Mouse (Mus musculus) limb, embryonic 10.5 days (tissue): Measurements from ENCODE around the gene Pmfbp1. TPM values are rescaled to one million over a fixed set of nuclear protein-coding genes. Genes with fewer than 3 reads are reported as not detected.
A peak's percentile ranks its signal among the peaks of the same experiment; 100 is the strongest.
"Not testable (repeated sequence)": the region's sequence is repeated elsewhere in the genome, so short reads cannot be mapped to it uniquely, and the experiment has no call there.

Source experiments
- DNase-seq: peaks from one replicate; pipeline ENCODE4 v3.0.0-alpha.2; 2017; ENCODE audit warnings: low spot score
- H3K27ac ChIP-seq: fragments of 300-500 bp; sonication (generic); 2 replicates; pipeline ENCODE4 v1.5.1; 2016; ENCODE audit warnings: mild to moderate bottlenecking
- H3K27me3 ChIP-seq: fragments of 300-500 bp; sonication (generic); 2 replicates; pipeline ENCODE4 v1.6.1; 2016; ENCODE audit warnings: low read depth, mild to moderate bottlenecking; ENCODE audit not compliant: poor library complexity, severe bottlenecking
- H3K36me3 ChIP-seq: fragments of 300-500 bp; sonication (generic); 2 replicates; pipeline ENCODE4 v1.6.1; 2016; ENCODE audit warnings: mild to moderate bottlenecking, moderate library complexity
- H3K4me1 ChIP-seq: fragments of 300-500 bp; sonication (generic); 2 replicates; pipeline ENCODE4 v1.6.1; 2016
- H3K4me3 ChIP-seq: fragments of 300-500 bp; sonication (generic); 2 replicates; pipeline ENCODE4 v1.5.1; 2016; ENCODE audit warnings: mild to moderate bottlenecking, moderate library complexity
- H3K9me3 ChIP-seq: fragments of 300-500 bp; sonication (generic); replicated peaks from 2 replicates; pipeline ENCODE4 v1.6.1; 2016; ENCODE audit warnings: mild to moderate bottlenecking
- WGBS: fragments of 180-500 bp; shearing (Covaris S2); methylation state at CpG from one replicate; pipeline ENCODE4 v1.1.7; 2016; 5-methylcytosine and 5-hydroxymethylcytosine counted together
- polyA plus RNA-seq: library from polyadenylated mRNA; unstranded; fragments of >200 nt; fragmentation: Nextera tagmentation; extraction: Ambion mirVana; gene quantifications from 2 replicates; pipeline ENCODE4 v1.2.1, GENCODE M21; 2016

Pmfbp1 gene
- 0.05 and 0.08 TPM in 2 replicates for polyA plus RNA-seq

GRCm38 (mm10) chr8:109493727-109494126 lies at the start of gene Pmfbp1:
Pmfbp1 (plus strand) TSS chr8:109494027.
- Histone ChIP-seq H3K4me1 (no peaks in the 10 kb centered on the region), H3K27ac (no peak within 1 kb of the TSS), H3K9me3 (no peaks in the 10 kb centered on the region), H3K4me3 (no peak within 1 kb of the TSS), H3K36me3 (no peaks in the 10 kb centered on the region), H3K27me3 (no peaks in the 10 kb centered on the region)
- 90% methylated on average over 6 of the region's 6 CpGs for WGBS
- DNase-seq: no peak

GRCm38 (mm10) chr8:109446896-109447295 lies 46.9 kb upstream of the Pmfbp1 start:
- H3K36me3 ChIP-seq, H3K27ac ChIP-seq, H3K27me3 ChIP-seq, H3K9me3 ChIP-seq, H3K4me1 ChIP-seq, DNase-seq, H3K4me3 ChIP-seq: not testable (repeated sequence)
- 22% methylated on average over 7 of the region's 7 CpGs for WGBS

- DNase-seq: no peak
- no peaks in the 10 kb centered on the region for H3K27me3 ChIP-seq
- H3K9me3 ChIP-seq: no peaks in the 10 kb centered on the region
- H3K4me3 ChIP-seq: no peak overlapping the region
- no peaks in the 10 kb centered on the region for H3K4me1 ChIP-seq
- no peaks in the 10 kb centered on the region for H3K36me3 ChIP-seq
- 74% methylated on average over 7 of the region's 7 CpGs for WGBS
- no peak overlapping the region for H3K27ac ChIP-seq
Observed at GRCm38 (mm10) chr8:109451000-109451399, 42.8 kb upstream of the Pmfbp1 start.

GRCm38 (mm10) chr8:109455113-109455512 lies 38.7 kb upstream of the Pmfbp1 start:
- no peak for DNase-seq
- 92% methylated on average over 2 of the region's 2 CpGs for WGBS
- Histone ChIP-seq H3K4me1 (no peaks in the 10 kb centered on the region), H3K27ac (no peak overlapping the region), H3K4me3 (no peak overlapping the region), H3K27me3 (no peaks in the 10 kb centered on the region), H3K36me3 (no peaks in the 10 kb centered on the region), H3K9me3 (no peaks in the 10 kb centered on the region)

GRCm38 (mm10) chr8:109457387-109457786 lies 36.4 kb upstream of the Pmfbp1 start:
- no peak overlapping the region for H3K4me3 ChIP-seq
- H3K27me3 ChIP-seq: no peaks in the 10 kb centered on the region
- no peak for DNase-seq
- H3K4me1 ChIP-seq: no peaks in the 10 kb centered on the region
- WGBS: 73% methylated on average over 8 of the region's 8 CpGs
- H3K27ac ChIP-seq: no peak overlapping the region
- H3K9me3 ChIP-seq: no peaks in the 10 kb centered on the region
- H3K36me3 ChIP-seq: no peaks in the 10 kb centered on the region

GRCm38 (mm10) chr8:109458580-109458979 lies 35.2 kb upstream of the Pmfbp1 start:
- Histone ChIP-seq H3K4me1 (peaks cover 4% of the 10 kb centered on the region), H3K4me3 (no peak overlapping the region), H3K9me3 (no peaks in the 10 kb centered on the region), H3K36me3 (no peaks in the 10 kb centered on the region), H3K27ac (no peak overlapping the region), H3K27me3 (no peaks in the 10 kb centered on the region)
- no peak for DNase-seq
- WGBS: 87% methylated on average over 12 of the region's 12 CpGs

- Histone ChIP-seq H3K27ac (no peak overlapping the region), H3K4me3 (no peak overlapping the region), H3K36me3 (no peaks in the 10 kb centered on the region), H3K27me3 (0 out of 2 replicates have a peak, but pooled peaks cover 6% of the 10 kb centered on the region), H3K9me3 (no peaks in the 10 kb centered on the region), H3K4me1 (peaks cover 44% of the 10 kb centered on the region)
- WGBS: 86% methylated on average over 2 of the region's 2 CpGs
- no peak for DNase-seq
Observed at GRCm38 (mm10) chr8:109463075-109463474, 30.8 kb upstream of the Pmfbp1 start.

GRCm38 (mm10) chr8:109463677-109464313 lies 30.0 kb upstream of the Pmfbp1 start:
- H3K4me3 ChIP-seq: peak overlapping the region; percentile 27; the same call in 1 of the 2 replicates
- 21% methylated on average over 13 of the region's 13 CpGs for WGBS
- H3K4me1 ChIP-seq: peaks cover 51% of the 10 kb centered on the region
- H3K27ac ChIP-seq: peak overlapping the region; percentile 81
- H3K36me3 ChIP-seq: no peaks in the 10 kb centered on the region
- DNase-seq: no peak
- H3K27me3 ChIP-seq: 0 out of 2 replicates have a peak, but pooled peaks cover 9% of the 10 kb centered on the region
- no peaks in the 10 kb centered on the region for H3K9me3 ChIP-seq

GRCm38 (mm10) chr8:109464451-109464891 lies 29.4 kb upstream of the Pmfbp1 start:
- Histone ChIP-seq H3K4me1 (peaks cover 58% of the 10 kb centered on the region), H3K4me3 (peak overlapping the region; percentile 27), H3K36me3 (no peaks in the 10 kb centered on the region), H3K9me3 (no peaks in the 10 kb centered on the region), H3K27ac (peak overlapping the region; percentile 81), H3K27me3 (0 out of 2 replicates have a peak, but pooled peaks cover 9% of the 10 kb centered on the region)
- 43% methylated on average over 15 of the region's 15 CpGs for WGBS
- peak; percentile 48 for DNase-seq

- peaks cover 61% of the 10 kb centered on the region for H3K4me1 ChIP-seq
- H3K9me3 ChIP-seq: no peaks in the 10 kb centered on the region
- peak overlapping the region; percentile 27; the same call in 1 of the 2 replicates for H3K4me3 ChIP-seq
- WGBS: 26% methylated on average over 3 of the region's 3 CpGs
- DNase-seq: peak; percentile 67
- peak overlapping the region; percentile 81 for H3K27ac ChIP-seq
- 0 out of 2 replicates have a peak, but pooled peaks cover 9% of the 10 kb centered on the region for H3K27me3 ChIP-seq
- H3K36me3 ChIP-seq: no peaks in the 10 kb centered on the region
Observed at GRCm38 (mm10) chr8:109465056-109465455, 28.8 kb upstream of the Pmfbp1 start.

GRCm38 (mm10) chr8:109465761-109466160 lies 28.1 kb upstream of the Pmfbp1 start:
- H3K4me3 ChIP-seq: no peak overlapping the region
- no peaks in the 10 kb centered on the region for H3K9me3 ChIP-seq
- DNase-seq: no peak
- 73% methylated on average over 3 of the region's 3 CpGs for WGBS
- peaks cover 64% of the 10 kb centered on the region for H3K4me1 ChIP-seq
- H3K27me3 ChIP-seq: 0 out of 2 replicates have a peak, but pooled peaks cover 9% of the 10 kb centered on the region
- H3K27ac ChIP-seq: peak overlapping the region; percentile 81
- H3K36me3 ChIP-seq: no peaks in the 10 kb centered on the region

- no peaks in the 10 kb centered on the region for H3K36me3 ChIP-seq
- 0 out of 2 replicates have a peak, but pooled peaks cover 9% of the 10 kb centered on the region for H3K27me3 ChIP-seq
- no peaks in the 10 kb centered on the region for H3K9me3 ChIP-seq
- no peak overlapping the region for H3K27ac ChIP-seq
- no peak overlapping the region for H3K4me3 ChIP-seq
- WGBS: 43% methylated on average over 5 of the region's 5 CpGs
- DNase-seq: no peak
- peaks cover 74% of the 10 kb centered on the region for H3K4me1 ChIP-seq
Observed at GRCm38 (mm10) chr8:109467516-109467915, 26.3 kb upstream of the Pmfbp1 start.

- no peak overlapping the region for H3K4me3 ChIP-seq
- H3K27ac ChIP-seq: 0 out of 2 replicates have a peak overlapping the region, but pooled peaks have one; percentile 39
- no peaks in the 10 kb centered on the region for H3K36me3 ChIP-seq
- WGBS: 84% methylated on average over 11 of the region's 11 CpGs
- 0 out of 2 replicates have a peak, but pooled peaks cover 9% of the 10 kb centered on the region for H3K27me3 ChIP-seq
- DNase-seq: no peak
- H3K4me1 ChIP-seq: peaks cover 80% of the 10 kb centered on the region
- H3K9me3 ChIP-seq: no peaks in the 10 kb centered on the region
Observed at GRCm38 (mm10) chr8:109468112-109468511, 25.7 kb upstream of the Pmfbp1 start.
